Mouse (Mus musculus): ENCODE data around the gene Slco4c1. TPM values are rescaled to one million over a fixed set of nuclear protein-coding genes. Genes with fewer than 3 reads are reported as not detected.

The Slco4c1 gene
- total RNA-seq (2021), result not detected

DNA sequence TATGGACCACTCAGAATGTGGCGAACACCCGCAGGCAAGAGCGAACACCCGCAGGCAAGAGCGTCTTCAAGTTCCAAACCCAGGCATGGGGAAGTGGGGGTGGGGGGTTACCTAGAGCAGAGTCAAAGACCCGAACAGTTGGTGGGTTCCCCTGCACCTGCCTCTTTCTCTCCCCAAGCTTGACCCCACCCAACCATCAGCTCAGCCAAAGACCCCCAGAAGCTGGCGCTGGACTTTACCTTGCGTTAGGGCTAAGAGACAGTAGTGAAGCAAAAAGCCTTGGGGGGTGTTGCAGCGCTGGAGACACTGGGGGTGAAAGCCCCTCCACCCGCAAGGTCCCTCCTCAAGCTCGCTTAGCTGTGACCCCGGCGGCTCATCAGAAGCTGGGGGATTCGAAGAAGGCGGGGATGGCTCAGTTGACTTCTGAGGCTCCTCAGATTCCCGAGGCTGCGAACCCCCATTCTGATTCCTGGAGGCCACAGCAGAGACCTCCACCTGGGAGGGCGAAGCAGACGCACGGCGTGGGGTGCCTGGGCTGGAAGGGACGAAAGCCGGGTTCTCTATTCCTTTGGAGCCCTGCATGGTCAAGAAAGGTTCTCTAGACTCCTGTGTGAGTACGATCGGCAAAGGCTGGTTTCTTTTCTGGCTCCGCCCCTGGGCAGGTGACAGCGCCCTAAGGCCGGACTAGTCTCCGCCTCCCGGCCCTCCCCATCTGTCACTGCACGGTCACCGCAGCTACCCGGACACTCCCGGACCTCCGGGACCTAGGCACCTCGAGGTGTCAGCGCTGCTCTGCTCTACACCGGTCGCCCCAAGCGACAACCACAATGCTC lies at the start of gene Slco4c1:
Slco4c1 (minus strand) TSS at position 644 of the 833 bp plus-strand sequence.
- peak; percentile 4 for DNase-seq

DNA sequence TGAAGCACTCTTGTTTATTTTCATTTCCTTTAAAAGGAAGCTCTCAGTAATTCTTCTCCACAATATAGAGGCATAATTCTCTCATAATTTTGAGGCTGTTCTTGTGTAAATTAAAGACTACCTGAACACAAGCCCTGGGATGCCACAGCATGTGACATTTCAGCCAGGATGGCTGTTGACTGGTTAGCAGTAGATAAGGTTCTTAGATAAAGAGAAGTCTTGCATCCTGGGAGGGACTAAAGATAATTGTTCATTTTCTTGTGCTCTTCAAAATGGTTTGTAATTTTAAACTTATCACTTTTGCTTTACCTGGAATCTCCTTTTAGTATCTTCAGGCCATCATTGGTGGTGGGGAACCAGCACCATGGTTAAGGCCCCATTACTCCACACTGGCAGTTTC lies 45.4 kb upstream of the Slco4c1 start:
- no peak for DNase-seq

DNA sequence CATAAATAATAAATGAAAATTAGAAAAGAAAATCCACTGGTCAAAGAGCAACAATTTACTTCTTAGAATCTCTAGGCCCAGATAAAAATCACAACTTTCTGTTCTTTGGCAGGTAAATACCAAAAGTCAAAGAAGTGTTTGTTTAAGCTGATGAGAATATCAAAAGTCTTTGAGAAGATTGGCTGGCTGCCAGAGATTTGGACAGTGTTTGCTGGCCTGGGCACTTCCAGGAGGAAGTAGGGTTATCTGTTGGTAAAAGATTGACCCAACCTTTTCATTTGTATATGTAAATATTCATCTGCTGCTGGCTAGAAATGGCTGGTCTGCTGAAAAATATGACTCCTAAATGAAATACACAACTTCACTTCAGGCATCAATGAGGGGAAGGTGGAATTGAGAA lies 11.8 kb upstream of the Slco4c1 start:
- no peak for DNase-seq

DNA sequence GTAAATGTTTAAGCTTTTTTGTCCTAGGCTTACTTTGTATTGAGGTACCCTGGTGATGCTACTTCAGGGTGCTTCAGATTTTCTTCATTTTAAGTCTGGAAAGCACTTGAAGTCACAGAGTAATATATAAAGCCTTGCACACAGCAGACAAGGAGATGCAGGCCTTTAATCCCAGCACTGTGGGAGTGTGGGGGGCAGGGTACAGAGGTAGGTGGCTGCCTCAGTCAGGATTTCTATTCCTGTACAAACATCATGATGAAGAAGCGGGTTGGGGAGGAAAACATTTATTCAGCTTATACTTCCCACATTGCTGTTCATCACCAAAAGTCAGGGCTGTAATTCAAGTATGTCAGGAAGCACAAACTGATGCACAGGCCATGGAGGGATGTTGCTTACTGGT lies 6.6 kb upstream of the Slco4c1 start:
- DNase-seq, result no peak

DNA sequence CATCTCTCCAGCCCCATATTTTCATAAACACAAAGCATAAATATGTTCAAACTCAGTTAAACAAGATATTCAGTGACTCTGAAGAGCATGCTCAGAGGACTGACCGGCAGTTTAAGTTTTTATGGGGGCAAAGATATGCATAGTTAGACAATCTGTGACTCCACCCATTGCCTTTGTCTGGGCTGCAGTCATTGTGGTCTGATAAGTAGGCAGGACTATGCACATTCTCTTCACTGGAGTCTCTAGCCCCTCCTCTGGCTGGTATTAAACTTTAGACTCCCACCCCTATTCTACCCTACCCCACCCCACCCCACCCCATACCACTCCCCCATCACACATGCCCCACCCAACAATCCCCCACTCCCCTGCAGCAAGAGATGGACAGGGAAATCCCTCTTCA lies 4.1 kb upstream of the Slco4c1 start:
- DNase-seq, result no peak

DNA sequence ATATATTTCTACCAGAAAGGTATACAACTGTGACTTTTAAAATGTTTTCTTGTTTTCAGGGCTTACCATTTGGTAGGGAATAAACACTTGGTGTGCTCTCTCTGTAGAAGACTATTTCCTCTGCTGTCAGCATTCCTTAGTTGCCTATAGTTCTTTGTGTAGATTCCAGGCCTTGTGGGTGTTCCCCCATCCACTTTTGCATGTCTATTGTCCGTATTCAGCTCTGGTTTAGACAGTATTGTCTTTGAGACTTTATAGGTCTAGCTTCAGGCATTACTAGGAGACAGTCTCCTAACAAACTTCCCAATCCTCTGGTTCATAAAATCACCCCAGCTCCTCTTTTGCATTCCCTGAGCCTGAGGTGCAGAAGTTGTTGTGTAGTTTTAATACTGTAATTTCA lies 2.7 kb upstream of the Slco4c1 start:
- DNase-seq, result no peak

DNA sequence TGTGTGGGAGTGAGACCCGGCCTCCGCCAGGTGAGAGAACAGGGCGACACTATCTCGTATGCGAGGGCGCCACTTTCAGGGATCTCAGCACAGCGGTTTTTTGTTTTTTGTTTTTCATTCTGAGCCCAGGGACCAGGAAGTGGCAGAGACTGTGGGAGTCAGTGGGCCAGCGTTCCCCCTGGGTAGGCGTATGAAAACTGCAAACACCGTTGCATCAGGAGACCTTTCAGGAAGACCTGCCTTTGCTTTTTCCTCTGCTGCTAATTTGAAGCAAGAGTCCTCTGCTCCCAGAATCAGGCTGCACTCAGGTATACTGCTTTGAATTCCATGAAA lies 356 bp upstream of the Slco4c1 start:
- DNase-seq, result no peak

DNA sequence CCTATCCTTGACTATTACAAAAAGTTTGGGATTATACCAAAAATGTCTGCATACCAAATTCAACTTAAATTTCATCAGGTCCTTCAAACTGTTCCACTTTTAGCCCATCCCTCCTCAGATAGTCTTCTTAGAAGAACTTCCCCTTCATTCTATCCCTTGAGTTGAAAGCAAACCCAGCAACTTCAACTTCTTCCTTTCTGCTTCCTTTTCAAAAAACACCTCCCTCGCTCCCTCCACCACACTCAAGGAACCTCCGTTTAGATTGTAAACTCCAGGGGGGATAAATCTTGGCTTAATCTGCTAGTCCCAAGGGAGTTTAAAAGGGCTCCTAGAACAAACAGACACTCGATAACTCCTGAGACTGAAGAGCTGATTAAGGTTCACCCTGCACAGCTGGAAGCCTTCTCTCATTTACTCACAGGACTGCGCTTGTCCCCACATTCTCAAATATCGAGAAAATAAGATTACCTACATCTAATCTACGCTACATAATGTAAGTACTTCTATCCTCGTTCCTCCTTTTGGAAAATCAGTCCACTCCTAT lies 1.1 kb downstream of the Slco4c1 start:
- no peak for DNase-seq

DNA sequence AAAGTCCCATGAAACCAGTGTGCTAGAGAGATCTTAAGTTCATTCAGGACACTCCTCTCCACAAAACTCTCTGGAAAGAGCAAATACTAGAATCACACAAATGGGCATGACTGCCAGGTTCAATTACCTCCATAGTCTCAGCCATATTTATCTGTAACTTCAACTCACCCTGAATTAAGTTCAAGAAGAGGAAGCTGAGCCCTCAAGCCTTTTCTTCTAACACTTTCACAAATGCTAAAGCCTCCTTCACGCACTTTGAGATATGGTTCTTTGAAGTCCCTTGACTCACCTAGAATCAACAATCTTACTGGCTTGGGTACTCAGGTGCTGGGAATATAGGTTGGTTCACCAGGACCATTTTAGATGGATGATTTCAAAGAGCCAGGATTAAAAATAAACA lies 3.2 kb downstream of the Slco4c1 start:
- DNase-seq, result no peak

DNA sequence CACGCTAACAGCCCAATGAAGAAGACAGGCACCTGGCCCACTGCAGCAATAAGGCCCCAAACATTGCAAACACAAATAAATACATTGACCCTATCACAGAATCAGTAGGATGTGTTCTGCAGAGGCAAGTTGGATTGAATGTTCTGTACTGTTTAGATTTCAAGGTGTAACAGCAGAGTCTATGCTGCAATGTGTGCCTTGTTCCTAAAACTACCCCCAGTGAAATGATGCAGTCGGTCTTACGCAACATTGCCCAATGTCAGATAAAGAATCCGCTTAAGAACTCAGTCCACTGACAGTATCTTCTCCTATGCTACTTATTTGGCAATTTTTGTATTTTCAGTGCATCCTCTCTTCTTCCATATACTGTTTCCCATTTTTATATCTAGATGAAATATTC lies 6.0 kb downstream of the Slco4c1 start:
- no peak for DNase-seq

DNA sequence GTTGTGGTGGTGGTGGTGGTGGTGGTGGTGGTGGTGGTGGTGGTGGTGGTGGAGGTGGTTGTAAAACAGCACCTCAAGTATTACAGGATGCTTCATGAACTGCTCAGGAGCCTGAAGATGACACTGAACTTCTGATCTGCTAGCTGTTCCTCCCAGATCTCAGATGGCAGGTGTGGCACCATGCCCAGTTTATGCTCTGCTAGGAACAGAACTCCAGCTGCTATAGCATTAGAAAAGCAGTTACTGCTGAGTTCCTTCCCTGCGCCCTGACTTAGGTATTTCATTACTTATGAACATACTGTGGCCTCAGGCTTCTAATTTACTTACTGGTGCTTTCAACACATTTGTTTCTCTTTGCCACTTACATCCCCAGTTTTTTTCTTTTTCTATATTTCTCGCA lies 7.9 kb downstream of the Slco4c1 start:
- no peak for DNase-seq

DNA sequence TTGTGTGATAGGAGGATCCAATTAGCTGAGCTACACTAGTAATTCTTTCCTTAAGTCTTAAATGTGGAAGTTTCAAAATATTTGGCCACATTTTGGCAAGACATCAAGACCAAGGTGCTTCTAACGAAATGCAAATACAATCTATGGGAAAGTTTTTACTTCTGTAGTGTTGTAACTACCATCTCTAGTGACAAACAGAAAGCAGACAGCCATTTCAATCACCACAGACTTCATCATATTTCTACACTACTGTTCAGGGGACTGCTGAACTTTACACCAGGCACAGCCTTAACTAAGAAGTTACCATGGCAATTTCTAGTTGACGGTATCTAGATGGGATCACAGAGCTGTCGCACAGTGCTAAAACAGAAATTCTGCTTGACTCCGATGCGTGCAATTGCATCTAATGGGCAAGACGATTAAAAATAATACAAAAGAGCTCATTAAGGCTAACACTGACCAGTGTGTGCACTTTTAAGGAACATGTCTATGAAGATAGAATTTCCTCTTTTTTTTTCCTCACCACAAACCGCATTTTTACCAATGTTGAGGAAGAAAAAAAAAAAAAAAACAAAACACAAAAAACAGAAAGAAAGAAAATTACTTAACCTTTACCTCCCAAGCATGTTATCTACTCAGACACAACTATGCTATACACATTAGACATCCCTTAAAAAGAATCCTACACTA lies 11.8 kb downstream of the Slco4c1 start:
- no peak for DNase-seq

DNA sequence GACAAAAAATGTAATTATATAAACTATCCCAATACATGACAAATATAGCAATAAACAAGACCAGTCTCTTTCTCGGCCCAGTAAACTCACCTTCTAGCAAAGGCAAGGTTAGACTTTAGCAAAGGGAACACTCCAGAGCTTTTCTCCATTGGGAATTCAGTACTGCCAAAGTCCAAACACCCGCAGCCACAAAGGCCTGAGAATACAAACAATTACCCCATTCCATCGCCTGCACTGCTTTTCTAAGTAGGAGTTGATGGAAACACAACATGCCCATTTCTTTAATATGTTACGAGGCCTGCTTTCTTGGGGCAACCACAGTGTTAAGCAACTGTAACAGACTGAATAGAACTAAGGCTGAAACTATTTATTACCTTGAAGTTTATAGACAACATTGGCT lies 18.4 kb downstream of the Slco4c1 start:
- no peak for DNase-seq

DNA sequence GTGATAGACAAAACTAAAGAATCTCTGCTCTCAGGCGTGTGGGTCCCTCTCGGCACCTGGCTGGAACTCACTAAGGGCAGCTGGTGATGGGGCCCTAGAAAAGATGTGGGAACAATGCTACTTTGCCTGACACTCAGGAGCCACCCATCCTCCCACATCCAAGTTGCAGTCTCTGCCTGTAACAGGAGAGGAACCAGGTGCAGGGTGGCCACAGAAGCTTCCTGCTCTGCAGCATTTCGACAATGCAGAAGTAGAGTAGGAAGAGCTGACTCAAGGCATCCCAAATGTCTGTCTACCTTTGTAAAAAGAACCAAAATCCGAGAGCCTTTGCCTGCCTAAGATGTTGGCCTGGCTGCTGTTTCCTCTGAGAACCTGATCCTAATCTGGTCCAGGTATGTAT lies 22.9 kb downstream of the Slco4c1 start:
- no peak for DNase-seq

DNA sequence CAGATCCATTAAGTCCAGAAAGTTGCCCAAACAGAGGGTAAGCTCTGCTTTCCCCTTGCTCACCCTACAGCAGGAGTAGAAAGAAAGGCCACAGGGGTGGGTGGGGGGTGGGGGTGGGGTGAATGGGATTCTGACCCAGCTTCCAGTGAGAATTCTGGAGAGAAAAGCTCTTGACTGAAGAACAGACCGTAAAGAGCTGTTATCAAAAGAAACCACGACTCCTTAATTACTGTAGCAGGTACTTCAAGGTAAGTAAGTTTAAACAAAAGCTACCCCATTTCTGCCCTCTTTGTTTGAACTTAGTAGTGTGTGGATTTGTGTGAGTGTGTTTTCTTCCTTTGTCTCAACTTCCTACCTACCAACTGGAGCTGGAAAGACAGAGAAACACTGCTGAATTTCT lies 23.4 kb downstream of the Slco4c1 start:
- no peak for DNase-seq

DNA sequence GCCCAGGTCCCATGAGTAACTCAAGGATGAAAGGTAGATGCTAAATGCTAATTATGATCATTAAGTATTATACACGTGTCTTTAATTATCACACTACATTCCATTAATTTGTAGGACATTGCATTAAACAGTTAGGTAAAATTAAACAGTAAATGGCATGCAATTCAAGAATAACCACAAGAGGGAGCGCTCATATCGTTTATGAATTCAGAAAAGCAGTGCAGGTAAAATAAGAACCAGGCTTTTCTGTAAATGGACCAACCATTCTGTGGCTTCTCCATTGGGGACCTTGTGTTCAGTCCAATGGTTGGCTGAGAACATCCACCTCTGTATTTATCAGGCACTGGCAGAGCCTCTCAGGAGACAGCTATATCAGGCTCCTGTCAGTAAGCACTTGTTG lies 25.2 kb downstream of the Slco4c1 start:
- DNase-seq, result no peak

DNA sequence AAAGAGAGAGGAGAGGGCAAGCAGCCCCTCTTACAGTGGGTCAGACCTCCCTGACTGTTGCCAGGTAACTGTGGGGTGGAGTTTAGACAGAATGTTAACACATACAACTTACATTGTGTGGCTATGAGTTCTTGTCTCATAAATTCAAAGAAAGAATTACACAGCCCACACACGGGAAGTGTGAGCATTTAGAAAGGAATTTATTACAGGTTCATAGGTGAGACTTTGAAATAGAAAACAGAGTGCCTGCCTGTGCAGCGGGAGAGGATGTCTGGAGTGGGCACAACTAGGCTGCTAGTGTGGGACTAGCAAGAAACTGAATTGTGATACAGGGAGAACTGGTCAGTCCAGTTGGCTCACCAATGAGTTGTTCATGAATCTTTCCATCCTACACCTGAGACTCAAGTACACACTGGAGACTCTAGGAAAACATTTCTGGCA lies 66.7 kb downstream of the Slco4c1 start:
- DNase-seq, result no peak

DNA sequence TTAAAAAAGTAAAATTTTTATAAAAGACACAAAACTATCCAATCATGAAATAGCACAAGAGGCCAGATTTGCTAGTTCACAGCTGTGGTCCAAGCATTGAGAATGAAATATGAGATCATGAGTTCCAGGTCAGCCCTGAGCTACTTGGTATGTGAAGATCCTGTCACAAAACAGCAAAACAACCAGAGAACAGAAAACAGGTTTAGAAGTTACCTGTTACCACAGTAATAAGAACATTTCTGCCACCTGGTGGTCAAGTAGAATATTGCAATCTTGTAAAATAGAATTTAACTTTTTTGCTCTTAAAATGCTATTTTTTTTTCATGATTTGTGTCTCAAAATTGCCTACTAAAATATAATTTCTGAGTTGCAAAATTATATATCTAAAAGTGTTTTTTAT lies 70.4 kb downstream of the Slco4c1 start:
- DNase-seq, result no peak

DNA sequence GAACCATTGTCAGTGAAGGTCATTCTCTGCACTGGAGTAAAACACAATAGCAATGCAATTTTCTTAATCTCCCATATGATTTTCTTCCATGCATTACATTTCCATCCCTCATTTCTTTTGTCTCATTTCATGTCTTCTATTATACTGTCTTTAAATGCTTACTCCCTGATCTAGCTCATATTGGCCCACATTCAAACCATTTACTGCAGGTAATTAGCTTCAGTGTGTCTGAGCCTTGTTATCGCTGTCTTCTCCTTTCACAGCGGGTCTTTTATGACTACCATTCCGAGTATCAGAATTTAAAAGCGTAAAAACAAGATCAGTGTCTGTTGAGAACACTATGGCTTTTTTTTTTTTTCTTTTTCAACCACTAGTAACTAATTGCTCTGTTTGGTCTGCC lies 77.3 kb downstream of the Slco4c1 start:
- no peak for DNase-seq

DNA sequence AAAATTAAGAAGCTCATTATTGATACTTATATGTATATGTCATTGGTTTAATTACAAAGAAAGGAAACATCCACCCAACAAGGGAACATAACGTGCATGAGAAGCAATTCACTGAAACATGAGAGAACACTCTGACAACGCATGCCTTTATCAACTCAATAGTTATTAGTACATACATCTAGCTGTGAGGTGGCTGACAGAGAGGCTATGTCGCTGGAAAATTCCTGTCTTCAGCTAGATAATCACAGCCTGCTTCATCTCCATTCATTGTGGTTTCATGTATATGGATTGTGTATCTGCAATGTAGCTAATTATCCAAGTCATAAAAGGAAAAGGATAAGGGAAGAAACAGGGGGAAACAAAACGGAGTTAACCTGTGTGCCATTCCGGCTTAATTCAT lies 77.7 kb downstream of the Slco4c1 start:
- no peak for DNase-seq

DNA sequence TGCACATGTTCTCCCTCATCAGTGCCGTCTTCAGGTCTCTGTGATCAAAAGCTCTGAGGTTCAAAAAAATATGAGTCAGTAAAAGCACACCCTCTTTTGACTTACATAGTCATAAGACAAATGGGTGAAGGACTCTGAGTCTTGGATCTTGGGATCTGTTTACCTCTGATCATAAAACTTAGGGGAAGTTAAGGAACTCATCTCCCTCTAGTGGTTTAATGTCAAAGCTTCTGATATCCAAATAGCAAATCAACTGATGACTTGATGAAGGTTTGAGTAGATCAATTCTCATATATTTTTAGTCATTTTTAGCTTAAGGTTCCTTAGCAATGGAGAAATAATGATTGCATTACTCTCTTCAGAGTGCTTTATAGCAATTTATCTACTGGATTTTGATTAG lies 82.7 kb downstream of the Slco4c1 start:
- no peak for DNase-seq

DNA sequence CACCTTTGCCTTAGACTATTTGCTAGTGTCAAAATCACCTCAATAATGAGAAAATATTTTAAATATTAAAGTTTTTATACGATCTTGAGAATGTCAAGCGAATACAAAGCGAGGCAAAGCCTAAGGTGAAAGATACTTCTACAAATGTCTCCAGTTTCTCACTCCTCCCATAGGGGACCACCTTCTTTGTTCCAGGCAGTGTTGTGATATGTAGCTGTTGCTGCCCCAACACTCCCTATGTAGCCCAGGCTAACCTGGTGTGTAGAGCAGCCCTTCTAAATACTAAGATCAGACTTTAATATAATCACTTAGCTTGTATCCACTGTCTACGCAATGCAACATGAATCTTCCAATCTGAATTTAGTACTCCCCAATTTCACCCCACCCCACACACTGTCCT lies 97.8 kb downstream of the Slco4c1 start:
- no peak for DNase-seq

DNA sequence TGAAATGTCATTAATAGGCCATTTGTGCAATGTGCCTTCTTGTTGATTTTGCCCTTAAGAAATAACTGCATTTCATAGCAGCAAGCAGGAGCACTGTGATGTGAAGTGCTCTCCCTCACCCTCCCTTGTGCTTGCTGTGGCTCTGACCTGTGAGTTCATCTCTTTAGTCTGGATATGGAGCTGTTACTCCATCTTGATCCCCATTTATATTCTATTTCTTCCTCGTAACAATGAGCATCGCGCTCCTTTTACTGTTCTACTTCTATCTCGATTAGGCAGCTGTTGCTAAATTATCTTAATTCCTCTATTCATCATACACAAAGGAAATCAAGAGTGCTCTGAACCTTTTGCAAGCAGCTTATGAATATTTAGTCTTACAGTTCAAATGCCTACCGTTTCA lies 98.3 kb downstream of the Slco4c1 start:
- no peak for DNase-seq

DNA sequence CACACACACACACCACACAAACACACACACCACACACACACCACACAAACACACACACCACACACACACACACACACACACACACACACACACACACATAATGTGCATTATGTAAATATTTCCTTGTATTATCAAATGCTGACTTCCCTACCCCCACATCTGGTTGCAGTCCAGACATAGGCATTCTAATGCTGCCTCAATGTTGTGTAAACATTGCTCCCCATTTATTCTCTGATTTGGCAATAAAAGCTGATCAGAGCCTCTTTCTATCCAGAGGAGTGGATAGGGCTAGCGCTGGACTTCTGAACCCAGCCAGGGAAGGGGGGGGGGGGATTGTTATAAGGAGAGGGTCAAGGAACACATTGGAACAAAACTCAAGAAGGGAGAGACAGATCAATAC lies 101.7 kb downstream of the Slco4c1 start:
- no peak for DNase-seq

All from heart, postnatal 4 days (tissue).